Mouse (Mus musculus): ENCODE measurements around the gene Sav1.

GRCm38 (mm10) chr12:69995382-69995781, 8.6 kb upstream of the Sav1 start:
- TF ChIP-seq ZC3H11A (IDR thresholded peaks at IDR 0.05; ENCODE audit: borderline replicate concordance, low read depth, low read length) (no peak), HCFC1 (IDR thresholded peaks at IDR 0.05; ENCODE audit: borderline replicate concordance, insufficient read depth, low read length) (no peak), ZNF384 (IDR thresholded peaks at IDR 0.05; ENCODE audit: low read depth, low read length) (no peak)

All from ES-E14 (cell line).